Mouse (Mus musculus): Measurements from ENCODE around the gene Mvd. TPM values are rescaled to one million over a fixed set of nuclear protein-coding genes. Genes with fewer than 3 reads are reported as not detected.

The Mvd gene
- 10 to 100 TPM; 18.2 to 22.0 TPM for polyA plus RNA-seq (2017; shearing (Covaris generic))

DNA sequence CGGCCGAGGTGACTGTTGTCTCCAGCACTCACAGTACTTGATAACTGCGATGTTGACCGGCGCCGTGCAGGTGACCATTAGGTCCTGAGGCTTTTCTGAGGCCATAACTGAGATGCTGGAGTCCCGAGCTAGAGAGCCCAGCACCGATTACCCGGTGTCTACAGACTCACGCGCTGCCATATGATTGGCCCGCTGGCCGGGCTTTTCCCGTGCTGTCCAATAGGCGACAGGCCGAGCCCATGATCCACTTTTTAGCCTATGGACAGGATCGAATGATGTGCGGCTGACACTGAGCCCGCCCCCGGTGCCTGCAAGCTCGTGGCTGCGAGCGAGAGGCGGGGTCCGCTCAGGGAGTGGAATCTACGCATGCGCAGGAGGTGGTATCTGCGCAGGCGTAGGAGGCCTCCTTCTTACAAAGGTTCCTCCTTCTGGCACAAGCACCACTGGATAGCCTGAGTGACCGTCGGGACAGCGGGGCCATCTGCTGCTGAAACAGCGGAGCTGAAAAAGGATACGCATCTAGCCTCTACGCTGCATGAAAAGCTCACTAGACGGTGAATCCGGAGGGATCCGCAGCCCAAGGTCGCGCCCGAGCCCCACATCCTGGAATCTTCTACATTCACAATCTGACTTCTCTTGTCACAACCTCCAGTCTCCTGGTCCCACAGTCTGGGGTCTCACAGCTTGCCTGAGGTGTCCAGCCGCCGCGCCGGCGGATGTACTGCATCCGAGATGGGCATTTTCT is at the start of gene Mvd:
Mvd (minus strand) TSS at position 161 of the 745 bp plus-strand sequence.

DNA sequence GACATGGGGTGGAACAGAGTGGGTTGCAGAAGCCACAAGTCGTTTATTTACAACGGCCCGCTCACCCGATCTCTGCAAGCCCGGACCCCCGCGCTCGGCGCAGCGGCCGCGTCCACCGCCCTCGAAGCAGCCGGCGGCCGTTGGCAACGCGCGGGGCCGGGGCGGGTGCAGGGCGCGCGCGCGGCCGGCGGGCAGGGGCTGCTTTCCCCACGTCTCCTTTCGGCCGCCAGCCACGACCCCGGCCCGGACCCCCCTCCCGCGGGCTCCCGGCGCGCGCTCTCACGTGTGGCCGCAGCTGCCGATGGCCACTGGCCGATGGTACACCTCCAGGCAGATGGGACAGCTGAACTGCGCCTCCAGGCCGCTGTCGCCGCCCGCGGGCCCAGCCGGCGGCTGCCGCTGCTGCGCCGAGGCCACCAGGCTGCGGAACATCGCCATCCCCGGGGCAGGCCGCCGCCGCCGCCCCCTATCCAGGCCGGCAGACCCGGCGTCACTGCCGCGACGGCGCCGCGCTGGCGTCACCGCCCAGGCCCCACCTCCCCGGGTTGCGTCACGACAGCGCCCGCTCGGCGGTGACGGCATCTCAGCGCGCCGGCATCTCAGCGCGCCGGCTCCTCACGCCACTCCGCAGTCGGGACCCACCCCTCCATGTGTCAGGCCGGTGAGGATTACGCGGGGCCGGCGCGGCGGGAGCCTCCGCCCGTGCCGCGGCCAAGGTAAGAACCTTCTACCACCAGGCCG is 32.5 kb upstream of the Mvd start, which contains the start of the genes Rnf166 and Ctu2:
Rnf166 (minus strand) TSS at position 485 of the 741 bp plus-strand sequence.
Ctu2 (plus strand) TSS at position 564 of the 741 bp plus-strand sequence.

DNA sequence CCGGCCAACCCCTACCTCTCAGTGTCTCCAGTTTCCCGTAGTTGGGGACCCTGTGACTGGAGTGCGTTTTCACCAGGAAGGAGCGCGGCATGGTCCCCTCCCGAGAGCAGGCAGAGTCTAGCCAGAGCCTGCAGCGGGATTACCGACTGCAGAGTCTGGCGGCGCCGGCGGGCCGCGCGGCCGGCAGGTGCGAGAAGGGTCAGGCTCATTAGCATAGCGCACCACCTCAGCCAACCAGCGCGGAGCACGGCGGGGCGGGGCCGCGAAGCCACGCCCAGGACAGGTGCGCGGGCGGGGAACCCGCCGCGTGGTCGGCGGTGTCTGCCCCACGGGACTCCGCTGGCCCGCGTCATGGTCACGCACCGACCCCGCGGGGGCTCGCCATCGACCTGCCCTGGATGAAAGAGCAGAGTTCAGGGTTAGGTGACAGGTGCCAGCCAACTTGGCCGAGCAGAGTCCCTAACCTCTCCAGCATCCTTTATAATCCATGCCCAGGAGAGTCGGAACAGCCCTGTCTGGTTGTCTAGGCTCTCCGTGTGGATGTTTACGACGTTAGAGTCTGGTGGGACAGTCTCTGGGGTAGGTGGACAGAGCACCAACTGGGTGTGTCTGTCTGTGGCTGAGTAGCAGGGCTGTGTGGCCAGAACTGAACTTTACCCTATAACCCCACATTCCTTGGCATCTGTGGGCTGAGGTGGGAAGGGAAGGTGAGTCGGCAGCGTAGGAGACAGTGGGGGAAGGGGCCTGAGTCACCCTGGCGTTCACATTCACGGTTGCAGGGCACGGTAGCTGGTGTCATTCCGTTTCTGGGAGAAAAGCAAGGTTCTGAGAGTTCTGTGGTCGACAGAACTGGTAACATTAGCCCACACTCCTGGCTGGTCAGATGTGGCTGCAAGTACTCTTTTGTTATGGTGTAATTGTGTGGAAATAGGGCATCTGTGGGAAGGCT is 17.6 kb upstream of the Mvd start, which contains the start of gene Snai3:
Snai3 (minus strand) TSS at position 210 of the 949 bp plus-strand sequence.

DNA sequence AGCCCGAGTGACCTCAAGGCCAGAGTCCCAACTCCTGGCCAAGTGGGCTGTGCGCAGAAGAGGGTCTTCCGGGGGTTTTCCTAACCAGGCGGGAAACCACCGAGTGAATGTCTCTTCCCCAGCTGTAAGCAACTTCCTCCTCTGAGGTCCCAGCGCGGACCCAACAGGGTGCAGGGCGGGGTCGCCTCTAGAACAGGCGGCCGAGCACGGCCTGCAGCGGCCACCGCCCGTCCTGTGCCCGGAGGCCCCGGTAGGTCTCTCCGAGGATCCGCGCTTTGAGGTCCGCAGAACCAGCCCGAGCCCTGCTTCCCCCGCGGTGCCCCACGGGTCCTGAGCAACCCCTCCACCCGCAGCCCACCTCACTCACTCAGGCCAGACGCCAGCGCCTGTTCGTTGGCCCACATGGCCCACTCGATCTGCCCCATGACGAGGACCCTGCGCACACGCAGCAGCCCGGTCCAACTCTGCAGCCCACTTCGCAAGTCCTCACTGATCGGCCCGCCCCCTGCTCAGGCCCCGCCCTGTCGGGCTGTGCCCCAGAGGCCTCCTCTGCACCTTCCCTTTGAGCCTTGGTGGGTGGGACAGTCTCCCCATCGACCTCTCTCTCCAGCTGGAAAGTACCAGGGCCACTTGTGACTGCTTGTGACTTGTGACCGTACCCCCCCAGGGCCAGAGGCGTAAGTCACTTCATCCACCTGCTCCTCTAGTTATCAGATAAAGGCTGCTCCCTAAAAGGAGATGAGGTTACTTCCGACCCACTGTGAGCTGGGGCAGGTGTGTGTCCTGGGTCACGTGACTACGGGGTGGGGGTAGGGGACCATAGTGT is 10.6 kb downstream of the Mvd start, which contains the start of gene Cyba:
Cyba (minus strand) TSS at position 488 of the 826 bp plus-strand sequence.

DNA sequence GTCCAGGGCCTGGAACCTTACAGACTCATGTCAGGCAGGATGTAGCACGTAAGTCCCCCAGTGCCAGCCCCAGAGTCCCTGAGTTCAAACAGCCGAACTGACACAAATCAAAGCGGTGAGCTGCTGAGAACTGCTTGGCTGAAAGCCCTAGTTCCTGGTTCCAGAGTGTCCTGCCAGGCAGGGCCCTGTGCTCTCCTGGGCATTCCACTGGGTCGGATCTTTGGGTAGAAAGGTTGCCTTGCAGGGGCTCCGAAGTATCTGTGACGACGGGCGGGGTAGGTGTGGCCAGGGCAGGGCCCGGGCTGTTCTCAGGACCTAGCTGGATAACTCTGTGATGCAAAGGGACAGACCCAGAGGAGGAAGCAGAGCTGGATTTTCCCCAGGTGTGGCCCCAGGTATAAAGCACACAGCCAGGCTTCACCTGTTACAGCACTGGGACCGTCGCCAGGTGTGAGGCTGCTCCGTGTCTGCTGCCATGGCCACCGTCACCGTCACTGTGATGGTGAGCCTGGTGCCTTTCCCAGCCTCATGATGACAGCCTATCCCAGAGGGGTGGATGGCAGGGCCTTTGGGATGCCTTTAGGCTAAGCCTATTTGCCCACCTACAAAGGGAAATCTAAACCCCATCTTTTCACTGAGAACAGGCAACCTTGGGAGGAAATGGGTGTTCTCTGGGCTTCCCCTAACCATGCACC is 21.7 kb downstream of the Mvd start, which contains the start of gene Il17c:
Il17c (plus strand) TSS at position 645 of the 695 bp plus-strand sequence.

Other genes starting within 250 kb of the Mvd start
- 10 to 100 TPM; 31.6 to 35.1 TPM for gene Zfpm1, start 161.3 kb downstream of the Mvd start, polyA plus RNA-seq (2017; shearing (Covaris generic))
- gene Trhr2, start 82.7 kb downstream of the Mvd start, polyA plus RNA-seq (2017; shearing (Covaris generic)): under 1 TPM in 1 of 2 experiments, not detected in 1; 0.26 TPM
- 10 to 100 TPM; 32.9 to 46.8 TPM for gene Zc3h18, start 66.8 kb downstream of the Mvd start, polyA plus RNA-seq (2017; shearing (Covaris generic))
- under 1 TPM; 0.54 to 0.58 TPM for gene Il17c, start 21.4 kb downstream of the Mvd start, polyA plus RNA-seq (2017; shearing (Covaris generic))
- gene Cyba, start 10.5 kb downstream of the Mvd start, polyA plus RNA-seq (2017; shearing (Covaris generic)): 1,000 to 10,000 TPM in 1 of 2 experiments, 100 to 1,000 TPM in 1; 815 to 1,144 TPM
- 1 to 10 TPM; 5.3 to 6.0 TPM for gene Snai3, start 17.3 kb upstream of the Mvd start, polyA plus RNA-seq (2017; shearing (Covaris generic))
- 100 to 1,000 TPM; 135 to 165 TPM for gene Rnf166, start 32.6 kb upstream of the Mvd start, polyA plus RNA-seq (2017; shearing (Covaris generic))
- gene Ctu2, start 32.7 kb upstream of the Mvd start, polyA plus RNA-seq (2017; shearing (Covaris generic)): 10 to 100 TPM; 59.4 to 89.7 TPM
- 10 to 100 TPM in 1 of 2 experiments, 1 to 10 TPM in 1; 3.8 to 18.3 TPM for gene Piezo1, start 107.9 kb upstream of the Mvd start, polyA plus RNA-seq (2017; shearing (Covaris generic))
- gene Cdt1, start 124.6 kb upstream of the Mvd start, polyA plus RNA-seq (2017; shearing (Covaris generic)): 10 to 100 TPM; 18.4 to 32.8 TPM
- 100 to 1,000 TPM; 210 to 270 TPM for gene Aprt, start 133.5 kb upstream of the Mvd start, polyA plus RNA-seq (2017; shearing (Covaris generic))
- 10 to 100 TPM; 15.8 to 16.0 TPM for gene Galns, start 168.0 kb upstream of the Mvd start, polyA plus RNA-seq (2017; shearing (Covaris generic))
- gene Trappc2l, start 168.2 kb upstream of the Mvd start, polyA plus RNA-seq (2017; shearing (Covaris generic)): 10 to 100 TPM; 47.4 to 54.6 TPM
- gene Pabpn1l, start 179.3 kb upstream of the Mvd start, polyA plus RNA-seq (2017; shearing (Covaris generic)): not detected